Mouse (Mus musculus) intestine, embryonic 14.5 days (tissue): ENCODE measurements around the gene Tyrobp. TPM values are rescaled to one million over a fixed set of nuclear protein-coding genes. Genes with fewer than 3 reads are reported as not detected.

Experiments
- ATAC-seq: fragments of 200-750 bp; cut with Nextera tagmentation; replicated peaks from 2 replicates; pipeline ENCODE4 v1.8.0; 2017; ENCODE audit warnings: low read depth, moderate number of reproducible peaks, moderate TSS enrichment, moderate library complexity; ENCODE audit not compliant: low FRiP score, low TSS enrichment
- DNase-seq: peaks from one replicate; pipeline ENCODE4 v3.0.0-alpha.2; 2018; ENCODE audit warnings: low spot score
- H3K27ac ChIP-seq: fragments of 300-500 bp; sonication (generic); 2 replicates; pipeline ENCODE4 v1.5.1; 2014; ENCODE audit warnings: low read depth, mild to moderate bottlenecking, control low read depth
- H3K27me3 ChIP-seq: fragments of 300-500 bp; sonication (generic); replicated peaks from 2 replicates; pipeline ENCODE4 v1.6.1; 2014; ENCODE audit warnings: low read length, control low read depth; ENCODE audit not compliant: control insufficient read depth, insufficient read depth
- H3K36me3 ChIP-seq: fragments of 300-500 bp; sonication (generic); 2 replicates; pipeline ENCODE4 v1.6.1; 2014; ENCODE audit warnings: low read length, control low read depth; ENCODE audit not compliant: control insufficient read depth, insufficient read depth
- H3K4me1 ChIP-seq: fragments of 300-500 bp; sonication (generic); replicated peaks from 2 replicates; pipeline ENCODE4 v1.6.1; 2014; ENCODE audit warnings: low read length, control low read depth, mixed read lengths; ENCODE audit not compliant: control insufficient read depth, insufficient read depth
- H3K4me2 ChIP-seq: fragments of 300-500 bp; sonication (generic); 2 replicates; pipeline ENCODE4 v1.6.1; 2014; ENCODE audit warnings: low read length
- H3K4me3 ChIP-seq: fragments of 300-500 bp; sonication (generic); 2 replicates; pipeline ENCODE4 v1.5.1; 2014; ENCODE audit warnings: low read depth, low read length, control low read depth, mixed read lengths
- H3K9ac ChIP-seq: fragments of 300-500 bp; sonication (generic); 2 replicates; pipeline ENCODE4 v1.6.1; 2014; ENCODE audit warnings: mild to moderate bottlenecking, low read length
- H3K9me3 ChIP-seq: fragments of 300-500 bp; sonication (generic); 2 replicates; pipeline ENCODE4 v1.6.1; 2016; ENCODE audit warnings: low read length, control low read depth; ENCODE audit not compliant: control insufficient read depth
- WGBS: fragments of 180-500 bp; shearing (Covaris S2); extraction: QIAGEN DNeasy Blood & Tissue Kit; methylation state at CpG from one replicate; pipeline ENCODE4 v1.1.7; 2014; 5-methylcytosine and 5-hydroxymethylcytosine counted together
- polyA plus RNA-seq: library from polyadenylated mRNA; unstranded; fragments of >200 nt; fragmentation: Nextera tagmentation; extraction: Ambion mirVana; gene quantifications from 2 replicates; pipeline ENCODE4 v1.2.1, GENCODE M21; 2014

The Tyrobp gene
- polyA plus RNA-seq: 53.7 and 54.7 TPM in 2 replicates

DNA sequence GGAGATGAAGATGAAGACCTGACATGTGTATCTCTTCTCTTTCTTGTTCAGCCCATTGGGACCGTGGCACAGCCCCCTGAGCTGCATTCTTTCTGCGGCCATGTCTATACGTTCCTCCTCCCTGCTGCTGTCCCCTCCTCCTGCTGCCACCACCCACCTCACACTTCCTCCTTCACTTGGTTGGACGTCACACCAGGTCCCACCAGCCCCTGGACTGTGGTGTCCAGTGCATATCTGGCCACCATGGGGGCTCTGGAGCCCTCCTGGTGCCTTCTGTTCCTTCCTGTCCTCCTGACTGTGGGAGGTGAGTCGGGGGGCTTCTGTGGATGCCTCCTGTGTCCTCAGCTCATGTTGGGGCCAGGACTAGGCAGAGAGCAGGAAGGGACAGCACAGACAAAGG lies at the start of gene Tyrobp:
Gene Tyrobp, plus strand, starts transcription at position 165 of the 400 bp plus-strand sequence.
- ATAC-seq (no peak), DNase-seq (no peak)
- Histone ChIP-seq H3K27me3 (no peaks in the 10 kb centered on the region), H3K36me3 (no peaks in the 10 kb centered on the region), H3K9ac (no peak within 1 kb of the TSS), H3K4me1 (no peaks in the 10 kb centered on the region), H3K4me2 (no peak within 1 kb of the TSS), H3K9me3 (no peaks in the 10 kb centered on the region; the same call in 1 of the 2 replicates), H3K4me3 (no peak within 1 kb of the TSS), H3K27ac (no peak within 1 kb of the TSS)
- WGBS: 63% methylated on average over 5 of the region's 5 CpGs

DNA sequence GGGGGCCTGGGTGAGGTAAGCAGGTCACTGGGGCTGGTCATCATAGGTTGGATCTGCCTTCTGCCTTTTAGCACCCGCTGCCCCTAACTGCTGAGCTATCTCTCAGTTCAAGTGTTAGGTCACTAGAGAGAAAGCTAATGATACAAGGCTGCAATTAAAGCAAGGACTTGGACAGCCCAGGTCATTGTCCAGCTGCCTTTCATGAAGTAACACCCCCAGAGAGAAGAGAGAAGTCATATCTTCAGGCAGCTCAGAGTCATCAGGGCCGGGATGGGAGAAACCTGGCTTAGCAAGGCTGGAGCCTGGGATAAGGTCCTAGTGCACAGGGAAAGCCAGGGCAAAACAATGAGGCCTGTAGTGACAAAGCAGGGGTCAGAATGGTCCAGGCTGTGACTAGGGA lies 46.1 kb upstream of the Tyrobp start:
- Histone ChIP-seq H3K9ac (no peak overlapping the region), H3K9me3 (no peaks in the 10 kb centered on the region), H3K27me3 (0 out of 2 replicates have a peak, but pooled peaks cover 7% of the 10 kb centered on the region), H3K4me2 (no peak overlapping the region), H3K4me3 (no peak overlapping the region), H3K4me1 (peaks cover 6% of the 10 kb centered on the region), H3K36me3 (no peaks in the 10 kb centered on the region), H3K27ac (no peak overlapping the region)
- DNase-seq (no peak), ATAC-seq (no peak)
- 73% methylated on average over 2 of the region's 2 CpGs for WGBS

DNA sequence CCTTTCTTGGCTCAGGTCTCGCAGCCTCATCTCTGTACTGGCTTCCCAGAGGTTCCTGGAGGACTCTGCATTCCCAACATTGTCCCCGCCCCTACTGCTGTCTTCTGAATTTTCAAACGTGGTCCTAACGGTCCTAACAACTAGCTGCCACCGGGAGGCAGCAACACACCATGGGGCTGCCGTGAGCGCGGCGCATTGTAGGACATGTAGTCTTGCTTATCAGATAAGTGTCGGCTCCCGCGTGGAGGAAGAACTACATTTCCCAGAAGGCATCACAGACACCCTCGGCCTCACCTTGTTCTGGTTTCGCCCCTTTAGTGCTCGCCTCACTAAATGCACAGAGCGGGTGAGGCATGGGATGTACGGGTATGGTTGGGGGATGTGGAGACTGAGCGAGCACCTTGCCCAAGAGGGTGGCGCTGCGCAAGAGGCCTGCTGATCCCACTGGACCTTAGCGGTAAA lies 40.0 kb upstream of the Tyrobp start:
- under 1% methylated on average over 21 of the region's 21 CpGs for WGBS
- H3K27ac ChIP-seq: no peak overlapping the region

DNA sequence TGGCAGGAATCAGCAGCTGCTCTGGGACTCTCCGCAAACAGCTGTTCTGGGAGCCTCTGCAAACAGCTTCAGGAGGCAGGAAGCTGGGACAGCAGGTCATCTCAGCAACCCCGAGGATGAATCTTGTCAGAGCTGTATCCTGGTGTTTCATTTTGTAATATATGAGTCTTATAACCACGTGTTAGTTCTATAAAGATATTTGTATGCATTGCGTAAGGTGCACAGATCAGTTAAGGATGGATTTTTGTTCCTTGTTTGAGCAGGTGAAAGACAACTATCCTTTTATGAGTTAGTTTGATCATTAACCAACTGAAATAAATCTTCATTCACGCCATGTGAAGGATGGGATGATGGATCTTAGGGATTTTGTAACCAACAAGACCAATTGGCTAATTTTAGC lies 33.5 kb upstream of the Tyrobp start:
- 45% methylated on average over 5 of the region's 5 CpGs for WGBS
- Histone ChIP-seq H3K4me2 (no peak overlapping the region), H3K9ac (no peak overlapping the region), H3K4me1 (no peaks in the 10 kb centered on the region), H3K9me3 (no peaks in the 10 kb centered on the region), H3K27me3 (no peaks in the 10 kb centered on the region), H3K27ac (no peak overlapping the region), H3K4me3 (no peak overlapping the region), H3K36me3 (no peaks in the 10 kb centered on the region)
- DNase-seq (no peak), ATAC-seq (no peak)

More for the DNA sequence above, 40.0 kb upstream of the Tyrobp start:
- Histone ChIP-seq H3K4me3 (peak overlapping the region; percentile 43), H3K9ac (peak overlapping the region; percentile 44; the same call in 1 of the 2 replicates), H3K4me1 (no peaks in the 10 kb centered on the region), H3K36me3 (no peaks in the 10 kb centered on the region), H3K27me3 (no peaks in the 10 kb centered on the region), H3K9me3 (no peaks in the 10 kb centered on the region), H3K4me2 (peak overlapping the region; percentile 47)
- peak; percentile 96 for ATAC-seq
- peak; percentile 86 for DNase-seq

DNA sequence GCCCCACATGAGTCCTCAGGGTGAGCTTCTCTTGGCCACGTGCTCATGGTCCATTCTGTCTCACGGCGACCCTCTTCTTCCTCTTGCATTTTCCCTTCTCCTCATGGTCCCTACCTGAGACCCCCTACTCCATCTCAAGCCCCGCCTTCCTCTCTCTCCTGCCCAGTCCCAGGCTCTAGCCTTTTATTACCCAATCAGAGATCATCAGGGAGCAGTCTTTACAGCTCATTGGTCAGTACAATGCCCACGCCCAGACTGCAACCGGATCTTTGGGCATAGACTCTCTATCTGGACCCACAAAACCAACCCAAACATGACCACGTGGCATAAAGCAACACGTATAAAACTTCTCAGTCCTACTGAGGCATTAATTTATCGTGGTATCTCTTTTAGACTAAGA lies 29.5 kb upstream of the Tyrobp start:
- Histone ChIP-seq H3K4me1 (no peaks in the 10 kb centered on the region), H3K9ac (no peak overlapping the region), H3K36me3 (no peaks in the 10 kb centered on the region), H3K4me2 (no peak overlapping the region), H3K9me3 (no peaks in the 10 kb centered on the region), H3K27me3 (no peaks in the 10 kb centered on the region), H3K4me3 (no peak overlapping the region), H3K27ac (no peak overlapping the region)
- WGBS: 84% methylated on average over 9 of the region's 9 CpGs
- DNase-seq (no peak), ATAC-seq (no peak)

DNA sequence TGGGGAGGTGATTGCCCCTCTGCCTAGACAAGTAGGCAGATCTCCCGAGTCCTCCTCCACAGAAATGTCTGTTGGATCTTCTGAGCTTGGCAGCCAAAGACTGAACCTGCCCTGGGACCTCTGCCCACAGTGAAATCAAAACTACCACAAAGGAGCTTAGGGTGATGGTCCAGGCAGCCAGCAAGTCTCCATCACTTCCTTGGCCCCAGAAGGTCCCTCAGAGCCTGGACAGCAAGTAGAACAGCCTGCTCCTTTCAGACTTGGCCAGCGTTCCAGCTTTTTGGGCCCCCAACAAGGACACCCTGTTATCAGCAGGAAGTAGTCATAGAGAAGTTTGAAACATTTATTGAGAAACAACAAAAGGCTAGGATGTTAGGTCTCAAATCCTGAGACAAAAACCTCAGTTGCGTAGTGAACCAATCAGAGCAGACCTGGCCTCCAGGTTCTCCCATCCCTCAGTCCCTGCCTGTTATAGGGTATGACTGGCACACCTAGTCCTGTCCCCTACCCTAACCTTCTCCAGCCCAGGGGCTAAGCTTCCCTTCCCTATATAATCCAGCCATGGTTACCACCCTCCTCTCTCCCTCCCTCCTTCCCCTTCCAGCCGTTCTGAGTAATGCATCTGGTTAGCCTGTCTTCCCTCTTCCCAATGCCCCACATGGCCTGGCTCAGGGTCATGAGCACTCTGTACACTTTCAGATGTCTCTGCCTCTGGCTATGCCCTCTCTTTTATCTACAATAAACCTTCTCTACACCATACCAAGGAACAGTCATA lies 20.6 kb upstream of the Tyrobp start:
- H3K4me1 ChIP-seq: no peaks in the 10 kb centered on the region
- no peaks in the 10 kb centered on the region for H3K36me3 ChIP-seq
- no peaks in the 10 kb centered on the region for H3K27me3 ChIP-seq
- DNase-seq (no peak), ATAC-seq (no peak)
- WGBS: 67% methylated on average over 4 of the region's 4 CpGs
- H3K27ac ChIP-seq: no peak overlapping the region
- no peak overlapping the region for H3K4me2 ChIP-seq
- no peaks in the 10 kb centered on the region for H3K9me3 ChIP-seq
- H3K4me3 ChIP-seq: no peak overlapping the region
- no peak overlapping the region for H3K9ac ChIP-seq

DNA sequence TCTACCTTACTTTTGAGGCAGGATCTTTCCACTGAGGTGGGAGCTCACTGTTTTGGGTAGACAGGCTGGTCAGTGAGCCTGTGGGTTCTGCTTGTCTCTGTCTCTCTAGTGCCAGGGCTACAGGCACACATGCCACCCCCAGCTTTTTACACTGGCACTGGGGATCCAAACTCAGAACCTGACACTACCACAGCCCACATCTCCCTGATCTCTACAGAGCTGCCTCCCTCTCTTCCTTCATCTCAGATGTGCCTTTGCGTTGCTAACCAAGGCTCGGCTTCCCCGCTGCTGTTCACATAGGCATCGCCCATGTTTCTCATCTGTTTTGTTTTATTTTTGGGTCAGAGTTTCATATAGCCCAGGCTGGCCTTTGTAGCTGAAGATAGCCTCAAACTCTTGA lies 19.9 kb upstream of the Tyrobp start:
- Histone ChIP-seq H3K4me1 (no peaks in the 10 kb centered on the region), H3K4me3 (no peak overlapping the region), H3K27me3 (no peaks in the 10 kb centered on the region), H3K9ac (no peak overlapping the region), H3K27ac (0 out of 2 replicates have a peak overlapping the region, but pooled peaks have one; percentile 14), H3K4me2 (no peak overlapping the region), H3K36me3 (no peaks in the 10 kb centered on the region), H3K9me3 (no peaks in the 10 kb centered on the region)
- ATAC-seq: no peak
- DNase-seq: no peak
- 88% methylated on average over 4 of the region's 4 CpGs for WGBS

DNA sequence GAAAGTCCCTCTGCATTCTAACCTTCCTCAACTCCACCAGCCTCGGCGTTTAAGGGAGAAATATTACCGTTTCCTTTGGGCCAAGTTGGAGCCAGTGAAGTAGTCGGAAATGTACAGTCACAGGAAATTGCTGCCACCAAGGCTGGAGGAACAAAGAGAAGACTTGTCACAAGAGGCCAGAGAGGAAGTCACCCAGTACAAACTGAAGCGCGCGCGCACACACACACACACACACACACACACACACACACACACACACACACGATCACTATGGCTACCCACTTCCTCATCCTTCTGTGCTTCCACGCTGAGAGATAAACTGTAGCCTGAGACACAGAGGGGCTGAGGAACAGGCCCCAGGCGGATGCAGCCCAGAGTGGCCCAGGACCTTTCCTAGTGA lies 19.2 kb upstream of the Tyrobp start:
- H3K9me3 ChIP-seq: no peaks in the 10 kb centered on the region
- H3K4me2 ChIP-seq: no peak overlapping the region
- H3K36me3 ChIP-seq: no peaks in the 10 kb centered on the region
- no peak overlapping the region for H3K9ac ChIP-seq
- H3K4me1 ChIP-seq: no peaks in the 10 kb centered on the region
- ATAC-seq (no peak), DNase-seq (no peak)
- 49% methylated on average over 11 of the region's 11 CpGs for WGBS
- 0 out of 2 replicates have a peak overlapping the region, but pooled peaks have one; percentile 14 for H3K27ac ChIP-seq
- no peaks in the 10 kb centered on the region for H3K27me3 ChIP-seq
- no peak overlapping the region for H3K4me3 ChIP-seq

DNA sequence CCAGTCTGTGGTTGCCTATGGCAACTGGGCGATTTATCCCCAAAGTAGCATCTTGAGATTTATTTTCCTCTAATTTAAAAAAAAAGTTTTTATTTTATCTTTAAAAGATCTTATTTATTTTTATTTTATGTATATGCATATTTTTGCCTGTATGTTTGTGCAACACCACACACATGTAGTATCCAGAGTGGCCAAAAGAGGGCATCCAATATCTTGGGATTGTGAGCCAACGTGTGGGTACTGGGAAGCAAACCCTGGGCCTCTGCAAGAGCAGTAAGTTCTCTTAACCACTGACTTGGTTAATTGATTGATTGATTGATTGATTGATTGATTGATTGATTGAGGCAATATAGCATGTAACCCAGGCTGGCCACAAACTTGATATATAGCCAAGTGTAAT lies 18.7 kb upstream of the Tyrobp start:
- DNase-seq (no peak), ATAC-seq (no peak)
- Histone ChIP-seq H3K36me3 (no peaks in the 10 kb centered on the region), H3K4me2 (no peak overlapping the region), H3K4me1 (no peaks in the 10 kb centered on the region), H3K4me3 (no peak overlapping the region), H3K9me3 (no peaks in the 10 kb centered on the region), H3K27me3 (no peaks in the 10 kb centered on the region), H3K27ac (no peak overlapping the region), H3K9ac (no peak overlapping the region)
- 47% methylated on average over 2 of the region's 2 CpGs for WGBS
